Mouse (Mus musculus): ENCODE data around the gene Rnf166. TPM values are rescaled to one million over a fixed set of nuclear protein-coding genes. Genes with fewer than 3 reads are reported as not detected.

Rnf166 gene
- polyA plus RNA-seq, 1 experiment from 2014 or later: 33.2 TPM

DNA sequence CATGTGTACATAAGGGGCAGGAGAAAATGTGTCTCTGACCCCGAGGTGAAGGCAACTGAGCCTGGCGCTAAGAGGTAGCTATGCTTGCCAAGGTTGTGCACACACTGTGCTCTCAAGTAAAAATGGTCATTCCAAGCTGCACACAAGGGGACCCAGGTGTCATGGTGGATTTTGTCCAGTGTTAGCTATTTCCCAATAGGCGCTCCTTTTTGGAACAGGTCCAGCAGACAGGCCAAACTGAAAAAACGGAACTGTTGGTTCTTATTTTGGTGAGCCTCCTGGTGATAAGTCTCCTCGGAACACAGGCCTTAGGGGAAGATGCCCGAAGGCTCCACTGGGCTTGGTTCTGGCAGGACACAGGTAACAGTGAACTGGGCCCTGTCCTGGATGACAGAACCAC is 21.5 kb downstream of the Rnf166 start:
- H3K4me3 ChIP-seq: no peak overlapping the region
- no peak overlapping the region for H3K4me2 ChIP-seq
- peaks cover 34% of the 10 kb centered on the region for H3K27me3 ChIP-seq (replicated peaks)
- no peak overlapping the region for H3K27ac ChIP-seq (replicated peaks)
- H3K9ac ChIP-seq: no peak overlapping the region
- no peaks in the 10 kb centered on the region for H3K36me3 ChIP-seq
- no peak for ATAC-seq (ENCODE audit: extremely low read depth, insufficient number of reproducible peaks, low FRiP score, low TSS enrichment)
- H3K4me1 ChIP-seq: peaks cover 50% of the 10 kb centered on the region
- 82% methylated on average over 6 of the region's 6 CpGs for WGBS
- no peaks in the 10 kb centered on the region for H3K9me3 ChIP-seq

DNA sequence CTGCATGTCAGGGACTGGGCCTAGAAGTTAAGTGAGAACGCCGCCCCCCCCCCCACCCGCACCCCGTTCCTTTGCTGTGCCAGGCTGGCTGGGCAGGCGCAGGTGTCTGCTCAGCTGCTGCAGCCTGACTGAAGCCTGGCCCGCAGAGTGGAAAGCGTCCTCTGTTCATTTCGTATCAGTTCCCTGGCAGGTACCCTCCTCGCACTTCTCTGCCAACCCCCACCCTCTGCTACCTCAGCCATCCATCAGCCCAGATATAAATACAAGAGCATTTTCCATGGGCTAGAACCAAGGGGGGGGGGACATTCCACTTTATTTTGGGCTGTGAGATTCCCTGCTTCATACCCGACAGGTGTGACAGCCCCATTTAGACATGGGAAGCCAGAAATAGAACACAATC is 23.7 kb downstream of the Rnf166 start:
- Histone ChIP-seq H3K9me3 (no peaks in the 10 kb centered on the region), H3K4me3 (no peak overlapping the region), H3K9ac (no peak overlapping the region), H3K27ac (replicated peaks) (peak overlapping the region; percentile 92), H3K27me3 (replicated peaks) (peaks cover 12% of the 10 kb centered on the region; the same call in 1 of the 2 replicates), H3K36me3 (no peaks in the 10 kb centered on the region), H3K4me2 (peak overlapping the region; percentile 23; the same call in 1 of the 2 replicates), H3K4me1 (peaks cover 41% of the 10 kb centered on the region)
- WGBS: 45% methylated on average over 10 of the region's 10 CpGs
- no peak for ATAC-seq (ENCODE audit: extremely low read depth, insufficient number of reproducible peaks, low FRiP score, low TSS enrichment)

DNA sequence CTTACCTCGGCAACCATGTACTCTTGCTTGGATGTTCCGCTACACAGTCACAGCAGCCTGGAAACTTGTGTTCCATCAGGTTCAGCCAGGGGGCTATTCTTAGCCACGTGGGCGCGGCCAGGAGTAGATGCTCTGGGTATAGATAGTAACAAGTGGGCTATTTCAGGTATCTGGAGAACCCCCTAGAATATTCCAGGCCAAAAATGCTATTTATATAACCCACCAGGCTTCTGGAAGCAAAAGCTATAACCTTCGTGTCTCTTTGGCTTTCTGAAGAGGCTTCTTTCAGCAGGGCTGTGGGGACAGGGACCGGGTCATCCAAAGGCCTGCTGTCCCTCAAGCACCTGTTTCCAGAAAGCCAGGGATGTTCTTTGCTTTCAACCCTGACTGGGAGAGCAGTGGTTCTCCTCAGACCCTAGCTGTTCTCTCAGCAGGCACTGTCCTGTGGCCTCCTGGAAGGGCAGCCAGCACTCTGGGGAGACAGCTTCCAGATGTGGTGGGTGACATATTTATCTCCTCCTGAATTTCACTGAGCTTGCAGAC is 24.6 kb downstream of the Rnf166 start:
- peak overlapping the region; percentile 34 for H3K4me2 ChIP-seq
- H3K4me1 ChIP-seq: peaks cover 39% of the 10 kb centered on the region
- no peaks in the 10 kb centered on the region for H3K9me3 ChIP-seq
- peaks cover 5% of the 10 kb centered on the region; the same call in 1 of the 2 replicates for H3K27me3 ChIP-seq (replicated peaks)
- 31% methylated on average over 7 of the region's 7 CpGs for whole genome bisulfite sequencing
- H3K4me3 ChIP-seq: no peak overlapping the region
- peak overlapping the region; percentile 92 for H3K27ac ChIP-seq (replicated peaks)
- peak; percentile 62; the same call in 1 of the 2 replicates for ATAC-seq (ENCODE audit: extremely low read depth, insufficient number of reproducible peaks, low FRiP score, low TSS enrichment)
- H3K9ac ChIP-seq: peak overlapping the region; percentile 11; the same call in 1 of the 2 replicates
- H3K36me3 ChIP-seq: no peaks in the 10 kb centered on the region

DNA sequence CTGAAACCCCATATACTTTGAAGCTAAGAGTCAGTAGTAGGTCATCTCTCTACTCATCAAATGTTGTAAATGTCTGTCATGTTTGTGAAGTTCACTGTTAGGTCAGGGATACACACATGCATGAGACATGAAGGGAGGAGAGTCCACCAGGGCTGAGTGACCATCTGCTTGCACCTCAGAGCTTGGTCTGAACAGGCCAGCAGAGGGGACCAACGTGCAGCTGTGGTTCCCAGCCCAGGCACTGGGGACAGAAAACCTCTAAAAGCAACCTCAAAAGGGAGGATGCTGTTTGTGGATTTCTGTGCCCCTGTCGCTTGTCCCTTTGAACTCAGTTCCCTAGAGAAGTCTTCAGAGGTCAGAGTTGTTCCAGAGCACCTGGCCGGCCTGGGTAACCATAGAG is 30.7 kb downstream of the Rnf166 start:
- peak overlapping the region; percentile 92 for H3K9ac ChIP-seq
- no peak for ATAC-seq (ENCODE audit: extremely low read depth, insufficient number of reproducible peaks, low FRiP score, low TSS enrichment)
- H3K4me1 ChIP-seq: peaks cover 34% of the 10 kb centered on the region
- peak overlapping the region; percentile 82 for H3K4me3 ChIP-seq
- H3K9me3 ChIP-seq: no peaks in the 10 kb centered on the region
- 52% methylated on average over 3 of the region's 3 CpGs for WGBS
- peak overlapping the region; percentile 100 for H3K4me2 ChIP-seq
- peak overlapping the region; percentile 99 for H3K27ac ChIP-seq (replicated peaks)
- no peaks in the 10 kb centered on the region for H3K27me3 ChIP-seq (replicated peaks)
- no peaks in the 10 kb centered on the region for H3K36me3 ChIP-seq

DNA sequence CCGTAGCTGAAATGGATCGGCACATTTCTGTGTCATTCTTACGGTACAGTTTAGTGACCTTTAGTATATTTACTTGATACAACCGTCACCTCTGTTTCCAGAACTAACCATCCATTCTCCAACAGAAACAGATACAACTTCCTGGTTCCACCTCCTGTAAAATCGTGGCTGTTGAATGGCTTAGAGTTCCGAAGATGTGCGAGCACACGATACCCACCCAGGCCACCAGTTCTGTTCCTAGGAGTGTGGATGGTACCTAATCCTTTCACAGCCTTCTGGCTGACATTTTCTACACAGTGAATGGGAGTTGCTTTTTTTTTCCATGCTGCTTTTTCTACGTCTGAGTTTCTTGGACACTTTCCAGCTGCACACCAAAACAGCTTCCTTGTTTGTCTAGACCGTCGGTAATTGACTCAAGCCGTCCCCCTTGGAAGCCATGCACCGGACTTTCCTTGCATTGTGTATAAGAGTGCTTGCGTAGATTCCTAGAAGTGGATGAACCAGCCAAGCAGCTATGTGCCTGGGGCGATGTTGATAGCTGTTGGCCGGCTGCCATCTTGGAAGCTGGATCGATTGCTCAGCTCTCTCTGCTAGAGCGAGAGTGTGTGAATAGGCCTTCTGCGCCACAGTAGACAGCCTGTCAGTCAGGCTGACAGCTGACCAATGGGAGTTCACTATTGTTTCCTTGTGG is 31.7 kb downstream of the Rnf166 start:
- peak overlapping the region; percentile 99 for H3K27ac ChIP-seq (replicated peaks)
- ATAC-seq (ENCODE audit: extremely low read depth, insufficient number of reproducible peaks, low FRiP score, low TSS enrichment): 0 out of 2 replicates have a peak, but pooled peaks have one; percentile 15
- H3K9ac ChIP-seq: peak overlapping the region; percentile 92
- peaks cover 30% of the 10 kb centered on the region for H3K4me1 ChIP-seq
- 9% methylated on average over 19 of the region's 19 CpGs for WGBS
- H3K36me3 ChIP-seq: peaks cover 7% of the 10 kb centered on the region
- peak overlapping the region; percentile 100 for H3K4me2 ChIP-seq
- H3K9me3 ChIP-seq: no peaks in the 10 kb centered on the region
- H3K27me3 ChIP-seq (replicated peaks): no peaks in the 10 kb centered on the region
- peak overlapping the region; percentile 82 for H3K4me3 ChIP-seq

DNA sequence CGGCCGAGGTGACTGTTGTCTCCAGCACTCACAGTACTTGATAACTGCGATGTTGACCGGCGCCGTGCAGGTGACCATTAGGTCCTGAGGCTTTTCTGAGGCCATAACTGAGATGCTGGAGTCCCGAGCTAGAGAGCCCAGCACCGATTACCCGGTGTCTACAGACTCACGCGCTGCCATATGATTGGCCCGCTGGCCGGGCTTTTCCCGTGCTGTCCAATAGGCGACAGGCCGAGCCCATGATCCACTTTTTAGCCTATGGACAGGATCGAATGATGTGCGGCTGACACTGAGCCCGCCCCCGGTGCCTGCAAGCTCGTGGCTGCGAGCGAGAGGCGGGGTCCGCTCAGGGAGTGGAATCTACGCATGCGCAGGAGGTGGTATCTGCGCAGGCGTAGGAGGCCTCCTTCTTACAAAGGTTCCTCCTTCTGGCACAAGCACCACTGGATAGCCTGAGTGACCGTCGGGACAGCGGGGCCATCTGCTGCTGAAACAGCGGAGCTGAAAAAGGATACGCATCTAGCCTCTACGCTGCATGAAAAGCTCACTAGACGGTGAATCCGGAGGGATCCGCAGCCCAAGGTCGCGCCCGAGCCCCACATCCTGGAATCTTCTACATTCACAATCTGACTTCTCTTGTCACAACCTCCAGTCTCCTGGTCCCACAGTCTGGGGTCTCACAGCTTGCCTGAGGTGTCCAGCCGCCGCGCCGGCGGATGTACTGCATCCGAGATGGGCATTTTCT is 32.4 kb downstream of the Rnf166 start, which contains the start of gene Mvd:
Gene Mvd, minus strand, starts transcription at position 161 of the 745 bp plus-strand sequence.
- Histone ChIP-seq H3K4me1 (peaks cover 31% of the 10 kb centered on the region), H3K27ac (replicated peaks) (peak within 1 kb of the TSS; percentile 99), H3K27me3 (replicated peaks) (no peaks in the 10 kb centered on the region), H3K9me3 (no peaks in the 10 kb centered on the region), H3K36me3 (peaks cover 8% of the 10 kb centered on the region), H3K4me3 (peak within 1 kb of the TSS; percentile 82), H3K9ac (peak within 1 kb of the TSS; percentile 92), H3K4me2 (peak within 1 kb of the TSS; percentile 100)
- WGBS: under 1% methylated on average over 47 of the region's 47 CpGs
- peak; percentile 95 for ATAC-seq (ENCODE audit: extremely low read depth, insufficient number of reproducible peaks, low FRiP score, low TSS enrichment)

DNA sequence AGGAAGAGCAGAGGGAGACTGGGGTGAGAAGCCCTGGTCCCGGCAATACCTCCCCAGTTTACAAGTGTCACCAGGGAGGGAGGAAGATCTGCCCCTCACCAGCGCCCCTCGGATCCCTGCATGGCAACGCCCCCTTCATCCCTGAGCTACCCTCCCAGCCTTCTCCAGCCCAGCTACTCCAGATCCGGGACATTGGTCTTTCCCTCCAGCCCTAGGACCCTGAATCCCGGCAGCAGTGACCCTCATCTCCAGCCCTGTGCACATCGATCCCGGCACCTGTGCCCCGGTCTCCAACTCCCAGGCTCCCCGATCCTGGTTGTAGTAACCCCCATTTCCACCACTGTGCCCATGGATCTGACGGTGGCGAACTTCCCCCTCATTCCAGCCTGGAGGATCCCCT is 33.1 kb downstream of the Rnf166 start:
- H3K9me3 ChIP-seq: no peaks in the 10 kb centered on the region
- peak overlapping the region; percentile 91 for H3K9ac ChIP-seq
- H3K4me1 ChIP-seq: peaks cover 37% of the 10 kb centered on the region
- no peak for ATAC-seq (ENCODE audit: extremely low read depth, insufficient number of reproducible peaks, low FRiP score, low TSS enrichment)
- H3K4me3 ChIP-seq: peak overlapping the region; percentile 82
- WGBS: under 1% methylated on average over 12 of the region's 12 CpGs
- H3K36me3 ChIP-seq: peaks cover 12% of the 10 kb centered on the region
- H3K4me2 ChIP-seq: peak overlapping the region; percentile 100
- no peaks in the 10 kb centered on the region for H3K27me3 ChIP-seq (replicated peaks)
- peak overlapping the region; percentile 82 for H3K27ac ChIP-seq (replicated peaks)

DNA sequence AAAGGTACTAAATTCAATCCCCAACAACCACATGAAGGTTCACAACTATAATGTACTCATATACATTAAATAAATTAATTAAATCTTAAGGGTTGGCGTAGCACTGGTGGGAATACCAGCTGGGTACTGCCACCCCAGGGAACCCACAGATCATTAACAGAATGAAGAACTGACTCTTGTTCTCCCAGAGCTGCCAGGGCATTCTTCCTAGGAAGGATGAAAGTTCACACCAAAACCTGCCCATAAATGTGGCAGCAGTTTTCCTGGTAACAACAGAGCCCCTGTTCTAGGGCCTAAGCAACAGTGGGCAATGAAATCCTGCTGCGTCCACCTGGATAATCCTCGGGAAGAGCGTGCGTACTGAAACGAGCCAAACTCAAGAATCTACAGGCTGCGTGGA is 33.5 kb downstream of the Rnf166 start:
- H3K27me3 ChIP-seq (replicated peaks): no peaks in the 10 kb centered on the region
- H3K4me2 ChIP-seq: peak overlapping the region; percentile 100
- peak overlapping the region; percentile 82 for H3K4me3 ChIP-seq
- H3K9me3 ChIP-seq: no peaks in the 10 kb centered on the region
- peak overlapping the region; percentile 91 for H3K9ac ChIP-seq
- peaks cover 41% of the 10 kb centered on the region for H3K4me1 ChIP-seq
- WGBS: 26% methylated on average over 7 of the region's 7 CpGs
- ATAC-seq (ENCODE audit: extremely low read depth, insufficient number of reproducible peaks, low FRiP score, low TSS enrichment): no peak
- H3K27ac ChIP-seq (replicated peaks): peak overlapping the region; percentile 82; the same call in 1 of the 2 replicates
- peaks cover 16% of the 10 kb centered on the region for H3K36me3 ChIP-seq

DNA sequence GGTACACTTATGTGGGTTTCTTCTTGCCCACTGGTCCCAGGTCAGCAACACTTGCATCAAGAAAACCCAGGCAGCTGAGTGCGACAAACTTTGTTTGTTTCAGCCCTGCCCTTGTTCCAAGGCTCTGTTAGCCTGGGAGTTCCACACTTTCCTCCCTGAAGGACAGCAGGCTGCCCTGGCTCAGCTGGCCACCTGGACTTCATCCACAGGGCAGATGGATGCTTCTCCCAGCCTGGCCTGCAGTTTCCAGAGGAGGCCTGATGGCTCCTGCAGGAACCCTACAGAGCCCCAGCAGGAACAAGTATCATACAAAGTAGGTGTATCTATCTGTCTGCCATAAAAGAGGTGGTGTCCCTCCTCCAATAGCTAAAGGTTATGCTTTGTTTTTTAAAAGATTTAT is 34.5 kb downstream of the Rnf166 start:
- Histone ChIP-seq H3K4me3 (no peak overlapping the region), H3K36me3 (peaks cover 26% of the 10 kb centered on the region), H3K4me2 (no peak overlapping the region), H3K9ac (no peak overlapping the region), H3K9me3 (no peaks in the 10 kb centered on the region), H3K4me1 (peaks cover 41% of the 10 kb centered on the region), H3K27ac (replicated peaks) (no peak overlapping the region), H3K27me3 (replicated peaks) (no peaks in the 10 kb centered on the region)
- ATAC-seq (ENCODE audit: extremely low read depth, insufficient number of reproducible peaks, low FRiP score, low TSS enrichment): no peak
- WGBS: 89% methylated on average over 1 of the region's 1 CpGs

DNA sequence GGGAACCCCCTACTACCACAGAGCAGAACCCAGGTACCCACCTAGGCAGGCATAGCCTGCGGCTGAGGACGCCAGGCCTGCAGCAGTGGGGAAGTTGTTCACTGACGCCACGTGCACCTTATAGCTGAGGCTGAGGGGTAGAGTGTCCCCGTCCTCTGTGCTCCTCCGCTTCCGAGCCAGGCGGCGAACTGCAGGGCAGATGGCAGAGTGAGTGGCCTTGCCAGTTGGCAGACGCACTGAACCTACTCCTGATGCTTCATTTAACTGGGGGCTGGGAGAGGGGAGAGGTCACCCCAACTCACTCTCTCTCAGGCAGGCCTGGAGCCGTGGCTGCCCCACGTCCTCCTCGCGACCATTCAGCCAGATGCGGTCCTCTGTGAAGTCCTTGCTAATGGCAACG is 36.5 kb downstream of the Rnf166 start:
- Histone ChIP-seq H3K4me1 (peaks cover 21% of the 10 kb centered on the region), H3K9ac (no peak overlapping the region), H3K4me3 (no peak overlapping the region)

DNA sequence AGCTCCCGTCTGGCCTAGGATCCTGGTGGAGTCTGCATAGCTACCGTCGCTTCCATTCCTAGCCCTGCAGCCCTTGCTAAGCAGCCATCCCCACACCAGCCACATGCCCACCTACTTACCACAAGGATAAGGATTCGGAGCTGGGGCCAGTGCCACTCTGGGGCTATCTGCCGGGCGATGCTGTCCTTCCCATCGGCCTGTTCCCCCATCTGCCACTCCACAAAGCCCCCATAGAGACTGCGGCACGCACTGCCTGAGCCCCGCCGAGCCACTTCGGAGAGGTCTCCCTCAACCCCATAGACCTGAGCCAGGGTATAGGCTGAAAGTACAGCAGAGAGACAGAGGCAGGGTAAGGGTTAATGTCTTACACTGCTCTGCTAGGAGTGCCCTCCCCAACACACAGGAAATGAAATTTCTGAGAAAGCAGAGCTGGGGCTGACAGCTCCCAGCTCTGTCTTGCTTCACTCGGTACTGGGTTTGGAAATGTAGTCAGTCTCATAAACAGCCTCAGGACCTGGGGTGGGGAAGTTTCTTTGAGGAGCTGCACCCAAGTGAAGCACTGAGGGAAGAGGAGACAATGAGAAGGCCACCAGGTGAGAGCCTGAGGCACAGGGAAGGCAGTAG is 38.0 kb downstream of the Rnf166 start:
- WGBS: 82% methylated on average over 13 of the region's 13 CpGs
- H3K9ac ChIP-seq: peak overlapping the region; percentile 33
- H3K4me1 ChIP-seq: peaks cover 23% of the 10 kb centered on the region
- peak overlapping the region; percentile 63 for H3K27ac ChIP-seq (replicated peaks)
- no peaks in the 10 kb centered on the region for H3K9me3 ChIP-seq
- H3K4me3 ChIP-seq: no peak overlapping the region
- H3K36me3 ChIP-seq: peaks cover 56% of the 10 kb centered on the region
- peak overlapping the region; percentile 8; the same call in 1 of the 2 replicates for H3K4me2 ChIP-seq
- ATAC-seq (ENCODE audit: extremely low read depth, insufficient number of reproducible peaks, low FRiP score, low TSS enrichment): no peak
- H3K27me3 ChIP-seq (replicated peaks): no peaks in the 10 kb centered on the region

More for the DNA sequence above, 36.5 kb downstream of the Rnf166 start:
- H3K27ac ChIP-seq (replicated peaks): no peak overlapping the region
- 87% methylated on average over 16 of the region's 16 CpGs for WGBS
- no peaks in the 10 kb centered on the region for H3K9me3 ChIP-seq
- ATAC-seq (ENCODE audit: extremely low read depth, insufficient number of reproducible peaks, low FRiP score, low TSS enrichment): no peak
- no peaks in the 10 kb centered on the region for H3K27me3 ChIP-seq (replicated peaks)
- H3K36me3 ChIP-seq: peaks cover 46% of the 10 kb centered on the region
- H3K4me2 ChIP-seq: no peak overlapping the region
